Mouse (Mus musculus): ENCODE results near the gene Sez6l. TPM values are rescaled to one million over a fixed set of nuclear protein-coding genes. Genes with fewer than 3 reads are reported as not detected.

Gene Sez6l
- total and polyA plus RNA-seq, 3 experiments = not detected

DNA sequence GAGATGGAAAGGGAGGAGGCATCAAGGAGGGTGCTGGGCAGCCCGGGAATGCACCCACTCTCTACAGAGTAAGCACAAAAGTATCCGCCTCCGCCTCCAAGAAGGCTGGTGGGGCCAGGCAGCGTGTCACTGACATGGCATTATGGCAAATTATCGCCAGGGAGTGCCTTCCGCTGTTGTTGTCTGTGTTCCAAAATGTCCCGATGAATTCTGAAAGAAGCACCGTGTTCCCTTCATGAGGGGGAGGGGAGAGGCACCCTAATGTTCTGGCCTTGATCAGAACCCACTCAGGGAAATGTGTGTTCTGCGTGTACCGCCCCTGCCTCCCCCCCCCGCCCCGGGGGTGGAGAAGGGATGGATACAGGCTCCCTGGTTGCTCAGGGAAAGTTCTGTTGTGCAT lies 41.1 kb downstream of the Sez6l start:
- no peak overlapping the region for H3K27ac ChIP-seq (ENCODE audit: insufficient read depth, low read depth)
- no peaks in the 10 kb centered on the region for H3K36me3 ChIP-seq (replicated peaks in 1 of 2; ENCODE audit: control insufficient read depth in 1 of 2, insufficient read depth in 1 of 2, low read length in 1 of 2)
- H3K4me2 ChIP-seq (ENCODE audit: insufficient read depth, low read depth, poor library complexity, severe bottlenecking) = no peak overlapping the region
- no peaks in the 10 kb centered on the region for H3K4me1 ChIP-seq (ENCODE audit: control insufficient read depth in 1 of 2, insufficient read depth in 2 of 2)
- no peaks in the 10 kb centered on the region for H3K79me2 ChIP-seq (replicated peaks; ENCODE audit: control insufficient read depth, extremely low read depth, insufficient read depth, poor library complexity, severe bottlenecking)
- no peak for TF ChIP-seq MAZ (IDR thresholded peaks at IDR 0.05; ENCODE audit: low read depth, low read length)
- TF ChIP-seq RCOR1 (conservative IDR thresholded peaks at IDR 0.05; ENCODE audit: low read depth, low read length) = no peak
- no peak for TF ChIP-seq CHD2 (IDR thresholded peaks at IDR 0.05; ENCODE audit: low read length)
- TF ChIP-seq CTCF (conservative IDR thresholded peaks at IDR 0.05 in 1 of 2, IDR thresholded peaks at IDR 0.05 in 1 of 2; ENCODE audit: low read depth in 2 of 2, low read length in 2 of 2) = no peak
- H3K4me3 ChIP-seq (replicated peaks in 1 of 3; ENCODE audit: low read depth in 2 of 3, low read length in 2 of 3, poor library complexity in 1 of 3) = no peak overlapping the region
- dilution Hi-C loops (cut with MboI; ENCODE audit: extremely low pct_ligation_motif_present, extremely low pct_unique_long_range_greater_than_20kb, low sequenced_read_pairs) (no loop called here), in situ Hi-C loops (cut with MboI; ENCODE audit: low pct_ligation_motif_present, low pct_unique_long_range_greater_than_20kb, low sequenced_read_pairs) (no loop called here)
- H3K9ac ChIP-seq (ENCODE audit: insufficient read depth, low read depth) = no peak overlapping the region
- no peaks in the 10 kb centered on the region for H3K27me3 ChIP-seq (replicated peaks)
- no peak for DNase-seq (ENCODE audit: extremely low read depth)
- peaks cover 86% of the 10 kb centered on the region for H3K9me3 ChIP-seq (replicated peaks; ENCODE audit: low read length)

DNA sequence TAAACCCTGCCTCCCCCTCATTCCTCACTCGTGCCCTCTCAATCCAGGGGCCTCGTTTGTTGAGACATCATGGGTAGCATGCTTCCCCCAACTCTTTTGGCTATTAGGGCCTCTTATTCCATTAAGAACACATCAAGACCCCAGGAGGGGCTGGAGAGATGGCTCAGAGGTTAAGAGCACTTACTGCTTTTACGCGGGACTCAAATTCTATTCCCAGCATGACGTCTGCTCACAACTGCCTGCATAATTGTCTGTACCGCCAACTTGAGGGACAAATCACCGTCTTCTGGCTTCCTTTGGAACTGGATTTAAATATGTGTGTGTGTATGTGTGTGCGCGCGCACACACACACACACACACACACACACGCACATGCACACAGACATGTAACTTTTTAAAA lies 42.8 kb downstream of the Sez6l start:
- TF ChIP-seq NRF1 (IDR thresholded peaks at IDR 0.05; ENCODE audit: low read depth, low read length) (no peak), RAD21 (IDR thresholded peaks at IDR 0.05; ENCODE audit: low read depth, low read length) (no peak), BHLHE40 (IDR thresholded peaks at IDR 0.05; ENCODE audit: low read depth, low read length) (no peak), TBP (conservative IDR thresholded peaks at IDR 0.05; ENCODE audit: low read depth, low read length) (no peak), TCF12 (IDR thresholded peaks at IDR 0.05; ENCODE audit: low read depth, low read length) (no peak), KAT2A (IDR thresholded peaks at IDR 0.05; ENCODE audit: insufficient replicate concordance, low read length) (no peak), UBTF (IDR thresholded peaks at IDR 0.05; ENCODE audit: low read depth, low read length) (no peak), ETS1 (conservative IDR thresholded peaks at IDR 0.05; ENCODE audit: low read depth, low read length) (no peak), USF2 (conservative IDR thresholded peaks at IDR 0.05; ENCODE audit: low read depth, low read length) (no peak), SIN3A (IDR thresholded peaks at IDR 0.05; ENCODE audit: low read length) (no peak), POLR2AphosphoS2 (IDR thresholded peaks at IDR 0.05; ENCODE audit: low read depth, low read length) (no peak), PAX5 (IDR thresholded peaks at IDR 0.05; ENCODE audit: low read length) (no peak), MXI1 (IDR thresholded peaks at IDR 0.05; ENCODE audit: low read depth, low read length) (no peak), MAX (IDR thresholded peaks at IDR 0.05; ENCODE audit: low read length) (no peak), HCFC1 (IDR thresholded peaks at IDR 0.05; ENCODE audit: low read depth, low read length) (no peak), EP300 (IDR thresholded peaks at IDR 0.05; ENCODE audit: low read length) (no peak), IRF4 (IDR thresholded peaks at IDR 0.05; ENCODE audit: low read depth, low read length) (no peak), ZMIZ1 (IDR thresholded peaks at IDR 0.05; ENCODE audit: low read depth, low read length) (no peak)
- Histone ChIP-seq H3K4me1 (ENCODE audit: control insufficient read depth in 1 of 2, insufficient read depth in 2 of 2) (no peaks in the 10 kb centered on the region), H3K36me3 (replicated peaks in 1 of 2; ENCODE audit: control insufficient read depth in 1 of 2, insufficient read depth in 1 of 2, low read length in 1 of 2) (no peaks in the 10 kb centered on the region), H3K4me2 (ENCODE audit: insufficient read depth, low read depth, poor library complexity, severe bottlenecking) (no peak overlapping the region), H3K9ac (ENCODE audit: insufficient read depth, low read depth) (no peak overlapping the region), H3K4me3 (replicated peaks in 1 of 3; ENCODE audit: low read depth in 2 of 3, low read length in 2 of 3, poor library complexity in 1 of 3) (no peak overlapping the region), H3K27ac (ENCODE audit: insufficient read depth, low read depth) (no peak overlapping the region), H3K27me3 (replicated peaks) (no peaks in the 10 kb centered on the region), H3K79me2 (replicated peaks; ENCODE audit: control insufficient read depth, extremely low read depth, insufficient read depth, poor library complexity, severe bottlenecking) (no peaks in the 10 kb centered on the region), H3K9me3 (replicated peaks; ENCODE audit: low read length) (peaks cover 96% of the 10 kb centered on the region)
- in situ Hi-C loops (cut with MboI; ENCODE audit: low pct_ligation_motif_present, low pct_unique_long_range_greater_than_20kb, low sequenced_read_pairs) (no loop called here), dilution Hi-C loops (cut with MboI; ENCODE audit: extremely low pct_ligation_motif_present, extremely low pct_unique_long_range_greater_than_20kb, low sequenced_read_pairs) (no loop called here)
- DNase-seq (ENCODE audit: extremely low read depth) = no peak
